In genomic region chr15:83582931-83583330, GRCm38 (mm10) we compare ENCODE assay signal across 20 mouse cellular contexts. TPM values are rescaled to one million over a fixed set of nuclear protein-coding genes. Genes with fewer than 3 reads are reported as not detected.
DNase-seq lines count a peak whose midpoint lies in the region; ATAC-seq and TF ChIP-seq lines count a peak whose summit lies in the region.
"Had no signal": no experiment of that assay in that cellular context is flagged by ENCODE, and none has a peak within 500 bp of the region (broad histone marks: within the 10 kb centered on the region; RNA-seq: fewer than 3 reads in every experiment).

No protein-coding gene starts in this region.

- no peak for TF ChIP-seq CTCF in gastrocnemius, adult 2 months (IDR thresholded peaks at IDR 0.05)

- WGBS in liver, embryonic 13.5 days (ENCODE audit: insufficient replicate concordance): 86% methylated on average over 4 of the region's 4 CpGs
- WGBS in liver, embryonic 11.5 days: 84% methylated on average over 4 of the region's 4 CpGs
- WGBS in limb, embryonic 14.5 days: 71% methylated on average over 4 of the region's 4 CpGs
- WGBS in liver, embryonic 16.5 days (ENCODE audit: insufficient replicate concordance): 80% methylated on average over 4 of the region's 4 CpGs

- DNase-seq in gastrocnemius, adult 2 months: peak; percentile 66
- DNase-seq in gastrocnemius, adult 8-10 months (ENCODE audit: low spot score in 2 of 2): no peak
- DNase-seq in liver, embryonic 13.5 days: no peak
- no peak for DNase-seq in liver, embryonic 11.5 days (ENCODE audit: low spot score)
- DNase-seq in limb, embryonic 14.5 days (ENCODE audit: low spot score): peak; percentile 29
- DNase-seq in layer of hippocampus, postnatal 14 days (ENCODE audit: low spot score in 2 of 2): no peak
- no peak for DNase-seq in heart, adult 18-20 months
- DNase-seq: cerebellum, adult 11 months; cerebellum, adult 2 months; cerebellum, adult 9-11 months; forebrain, postnatal 0 days had no signal

- H3K4me2 ChIP-seq in liver, embryonic 13.5 days: no peak overlapping the region
- no peak overlapping the region for H3K4me2 ChIP-seq in liver, embryonic 11.5 days
- no peak overlapping the region for H3K4me2 ChIP-seq in limb, embryonic 14.5 days (replicated peaks; ENCODE audit: low read depth, low read length, severe bottlenecking)
- H3K4me2 ChIP-seq in liver, embryonic 16.5 days (ENCODE audit: low read depth, low read length): no peak overlapping the region
- H3K4me2 ChIP-seq: embryonic facial prominence, embryonic 15.5 days; heart, embryonic 13.5 days; hindbrain, embryonic 14.5 days had no signal

- H3K27ac ChIP-seq in gastrocnemius, adult 2 months: peak overlapping the region; percentile 79
- peak overlapping the region; percentile 78 for H3K27ac ChIP-seq in liver, embryonic 13.5 days
- no peak overlapping the region for H3K27ac ChIP-seq in liver, embryonic 11.5 days (ENCODE audit: low read depth, low read length)
- H3K27ac ChIP-seq in limb, embryonic 14.5 days (replicated peaks; ENCODE audit: low read depth, low read length): no peak overlapping the region
- peak overlapping the region; percentile 68; the same call in 1 of the 2 replicates for H3K27ac ChIP-seq in liver, embryonic 16.5 days (ENCODE audit: low read length)
- H3K27ac ChIP-seq: embryonic facial prominence, embryonic 15.5 days; heart, adult 2 months; heart, embryonic 10.5 days; heart, embryonic 13.5 days; hindbrain, embryonic 14.5 days; hindbrain, postnatal 0 days had no signal

- TF ChIP-seq POLR2A in limb, embryonic 14.5 days (IDR thresholded peaks at IDR 0.05; ENCODE audit: borderline replicate concordance, extremely low read depth, insufficient read depth, insufficient read length): no peak

- no peak for ATAC-seq in liver, embryonic 13.5 days (ENCODE audit: low read depth)
- no peak for ATAC-seq in liver, embryonic 11.5 days (replicated peaks; ENCODE audit: low FRiP score)
- ATAC-seq in limb, embryonic 14.5 days (ENCODE audit: low FRiP score, low read depth): peak; percentile 27; the same call in 1 of the 2 replicates
- ATAC-seq in liver, embryonic 16.5 days (ENCODE audit: low read depth): no peak
- ATAC-seq: CD4-positive, CD25-positive, alpha-beta regulatory T cell, adult 4 months; forebrain, embryonic 14.5 days; forebrain, postnatal 0 days; hindbrain, postnatal 0 days had no signal

- intact Hi-C loops in gastrocnemius, adult 2 months (cut with DNase I): no loop called here

- peaks cover 26% of the 10 kb centered on the region for H3K4me1 ChIP-seq in liver, embryonic 13.5 days (replicated peaks)
- H3K4me1 ChIP-seq in liver, embryonic 11.5 days (replicated peaks; ENCODE audit: control insufficient read depth, insufficient read depth, low read length): peaks cover 12% of the 10 kb centered on the region
- H3K4me1 ChIP-seq in limb, embryonic 14.5 days (ENCODE audit: control insufficient read depth, insufficient read depth, low read length): no peaks in the 10 kb centered on the region
- H3K4me1 ChIP-seq in liver, embryonic 16.5 days (ENCODE audit: control insufficient read depth, low read depth, low read length): peaks cover 14% of the 10 kb centered on the region
- H3K4me1 ChIP-seq: heart, embryonic 10.5 days had no signal

- H3K4me3 ChIP-seq in gastrocnemius, adult 2 months: no peak overlapping the region
- H3K4me3 ChIP-seq in liver, embryonic 13.5 days (replicated peaks): no peak overlapping the region
- no peak overlapping the region for H3K4me3 ChIP-seq in liver, embryonic 11.5 days (ENCODE audit: low read depth, low read length)
- no peak overlapping the region for H3K4me3 ChIP-seq in limb, embryonic 14.5 days (replicated peaks; ENCODE audit: low read length)
- H3K4me3 ChIP-seq in liver, embryonic 16.5 days (ENCODE audit: low read depth, low read length): no peak overlapping the region
- H3K4me3 ChIP-seq: embryonic facial prominence, embryonic 15.5 days; heart, adult 2 months; heart, embryonic 10.5 days; heart, embryonic 13.5 days had no signal

- H3K9ac ChIP-seq in liver, embryonic 13.5 days: 0 out of 2 replicates have a peak overlapping the region, but pooled peaks have one; percentile 61
- H3K9ac ChIP-seq in liver, embryonic 11.5 days (ENCODE audit: low read depth, low read length): no peak overlapping the region
- H3K9ac ChIP-seq in limb, embryonic 14.5 days (ENCODE audit: low read depth, low read length, severe bottlenecking): no peak overlapping the region
- H3K9ac ChIP-seq in liver, embryonic 16.5 days (ENCODE audit: low read depth, low read length): no peak overlapping the region
- H3K9ac ChIP-seq: embryonic facial prominence, embryonic 15.5 days; forebrain, postnatal 0 days; hindbrain, embryonic 14.5 days had no signal

- peaks cover 13% of the 10 kb centered on the region for H3K9me3 ChIP-seq in liver, embryonic 13.5 days (replicated peaks)
- peaks cover 10% of the 10 kb centered on the region for H3K9me3 ChIP-seq in liver, embryonic 11.5 days (ENCODE audit: control insufficient read depth, low read length)
- peaks cover 6% of the 10 kb centered on the region; the same call in 1 of the 2 replicates for H3K9me3 ChIP-seq in limb, embryonic 14.5 days (ENCODE audit: control insufficient read depth, low read length)
- peaks cover 8% of the 10 kb centered on the region for H3K9me3 ChIP-seq in liver, embryonic 16.5 days (replicated peaks; ENCODE audit: control insufficient read depth, low read length)
- H3K9me3 ChIP-seq: embryonic facial prominence, embryonic 15.5 days had no signal

- peaks cover 100% of the 10 kb centered on the region for H3K36me3 ChIP-seq in liver, embryonic 13.5 days
- H3K36me3 ChIP-seq in liver, embryonic 11.5 days (ENCODE audit: control insufficient read depth, insufficient read depth, low read length): peaks cover 78% of the 10 kb centered on the region
- H3K36me3 ChIP-seq in limb, embryonic 14.5 days (ENCODE audit: control insufficient read depth, insufficient read depth, low read length): peaks cover 85% of the 10 kb centered on the region
- peaks cover 74% of the 10 kb centered on the region for H3K36me3 ChIP-seq in liver, embryonic 16.5 days (ENCODE audit: control insufficient read depth, insufficient read depth)

- H3K27me3 ChIP-seq in liver, embryonic 13.5 days: no peaks in the 10 kb centered on the region
- H3K27me3 ChIP-seq in liver, embryonic 11.5 days (replicated peaks; ENCODE audit: control insufficient read depth, insufficient read depth, low read length): no peaks in the 10 kb centered on the region
- no peaks in the 10 kb centered on the region for H3K27me3 ChIP-seq in limb, embryonic 14.5 days (ENCODE audit: control insufficient read depth, insufficient read depth, low read length)
- H3K27me3 ChIP-seq in liver, embryonic 16.5 days (ENCODE audit: control insufficient read depth, insufficient read depth, low read depth, low read length): no peaks in the 10 kb centered on the region
- H3K27me3 ChIP-seq: embryonic facial prominence, embryonic 15.5 days; heart, embryonic 13.5 days had no signal

RNA-seq across cellular contexts. Expression of gene Ttll12, which starts 12.0 kb away (rescaled TPM):
- 1 to 10 TPM; 3.4 to 4.9 TPM for total RNA-seq in gastrocnemius, adult 2 months (2021)
- 1 to 10 TPM; 3.4 to 5.0 (median 4.2) TPM for total RNA-seq in gastrocnemius, adult 8-10 months (2022)
- 47.2 and 53.2 TPM in 2 replicates for polyA plus RNA-seq in liver, embryonic 13.5 days (2015; fragmentation: Nextera tagmentation; extraction: Ambion mirVana)
- 81.4 and 87.1 TPM in 2 replicates for polyA plus RNA-seq in liver, embryonic 11.5 days (2014; fragmentation: Nextera tagmentation; extraction: Ambion mirVana)
- polyA plus RNA-seq in limb, embryonic 14.5 days (2012; rRNA removed): 35.1 and 46.2 TPM in 2 replicates
- 35.6 and 37.8 TPM in 2 replicates for polyA plus RNA-seq in limb, embryonic 14.5 days (2014; fragmentation: Nextera tagmentation; extraction: Ambion mirVana)
- 31.8 and 33.2 TPM in 2 replicates for polyA plus RNA-seq in liver, embryonic 16.5 days (2015; fragmentation: Nextera tagmentation; extraction: Ambion mirVana)
- 10 to 100 TPM; 15.1 TPM for total RNA-seq in layer of hippocampus, postnatal 14 days (2021)
- 1 to 10 TPM; 6.0 TPM for total RNA-seq in heart, adult 18-20 months (2021)

RNA-seq across cellular contexts. Expression of gene Mcat, which starts 19.3 kb away (rescaled TPM):
- 10 to 100 TPM; 18.6 to 23.8 TPM for total RNA-seq in gastrocnemius, adult 2 months (2021)
- total RNA-seq in gastrocnemius, adult 8-10 months (2022): 10 to 100 TPM; 21.9 to 25.0 (median 23.2) TPM
- 18.1 and 21.0 TPM in 2 replicates for polyA plus RNA-seq in liver, embryonic 13.5 days (2015; fragmentation: Nextera tagmentation; extraction: Ambion mirVana)
- polyA plus RNA-seq in liver, embryonic 11.5 days (2014; fragmentation: Nextera tagmentation; extraction: Ambion mirVana): 38.6 and 39.3 TPM in 2 replicates
- 32.9 and 41.2 TPM in 2 replicates for polyA plus RNA-seq in limb, embryonic 14.5 days (2012; rRNA removed)
- polyA plus RNA-seq in limb, embryonic 14.5 days (2014; fragmentation: Nextera tagmentation; extraction: Ambion mirVana): 42.7 and 43.2 TPM in 2 replicates
- polyA plus RNA-seq in liver, embryonic 16.5 days (2015; fragmentation: Nextera tagmentation; extraction: Ambion mirVana): 12.0 and 13.1 TPM in 2 replicates
- total RNA-seq in layer of hippocampus, postnatal 14 days (2021): 10 to 100 TPM; 29.3 to 30.5 TPM
- total RNA-seq in heart, adult 18-20 months (2021): 10 to 100 TPM; 45.0 to 47.3 TPM

RNA-seq across cellular contexts. Expression of gene Tspo, which starts 19.5 kb away (rescaled TPM):
- 10 to 100 TPM; 22.2 to 22.7 TPM for total RNA-seq in gastrocnemius, adult 2 months (2021)
- 10 to 100 TPM; 25.3 to 34.8 (median 30.5) TPM for total RNA-seq in gastrocnemius, adult 8-10 months (2022)
- polyA plus RNA-seq in liver, embryonic 13.5 days (2015; fragmentation: Nextera tagmentation; extraction: Ambion mirVana): 186 and 227 TPM in 2 replicates
- polyA plus RNA-seq in liver, embryonic 11.5 days (2014; fragmentation: Nextera tagmentation; extraction: Ambion mirVana): 144 and 150 TPM in 2 replicates
- polyA plus RNA-seq in limb, embryonic 14.5 days (2012; rRNA removed): 29.4 and 41.6 TPM in 2 replicates
- polyA plus RNA-seq in limb, embryonic 14.5 days (2014; fragmentation: Nextera tagmentation; extraction: Ambion mirVana): 54.4 and 57.7 TPM in 2 replicates
- 179 and 184 TPM in 2 replicates for polyA plus RNA-seq in liver, embryonic 16.5 days (2015; fragmentation: Nextera tagmentation; extraction: Ambion mirVana)
- 1 to 10 TPM; 2.2 to 4.0 TPM for total RNA-seq in layer of hippocampus, postnatal 14 days (2021)
- 10 to 100 TPM; 66.2 to 75.9 TPM for total RNA-seq in heart, adult 18-20 months (2021)

RNA-seq across cellular contexts. Expression of gene Bik, which starts 56.3 kb away (rescaled TPM):
- 1 to 10 TPM in 1 of 2 experiments, under 1 TPM in 1; 0.50 to 1.2 TPM for total RNA-seq in gastrocnemius, adult 2 months (2021)
- total RNA-seq in gastrocnemius, adult 8-10 months (2022): 1 to 10 TPM; 1.1 to 2.5 (median 2.1) TPM
- 1.1 and 1.5 TPM in 2 replicates for polyA plus RNA-seq in liver, embryonic 13.5 days (2015; fragmentation: Nextera tagmentation; extraction: Ambion mirVana)
- 4.0 and 5.6 TPM in 2 replicates for polyA plus RNA-seq in liver, embryonic 11.5 days (2014; fragmentation: Nextera tagmentation; extraction: Ambion mirVana)
- polyA plus RNA-seq in limb, embryonic 14.5 days (2012; rRNA removed): 4.2 and 5.7 TPM in 2 replicates
- 5.0 and 5.4 TPM in 2 replicates for polyA plus RNA-seq in limb, embryonic 14.5 days (2014; fragmentation: Nextera tagmentation; extraction: Ambion mirVana)
- polyA plus RNA-seq in liver, embryonic 16.5 days (2015; fragmentation: Nextera tagmentation; extraction: Ambion mirVana): 1.8 TPM in 2 replicates
- total RNA-seq in layer of hippocampus, postnatal 14 days (2021): under 1 TPM in 1 of 2 experiments, not detected in 1; 0.37 TPM
- total RNA-seq in heart, adult 18-20 months (2021): 1 to 10 TPM; 5.7 to 6.5 TPM
- total RNA-seq: forebrain, postnatal 0 days had no signal

Comparison
In these comparisons a context has a peak if more than half of its experiments do, and no peak if none do; other contexts are left out.
1. DNase-seq: peak in gastrocnemius, adult 2 months (single experiment) and limb, embryonic 14.5 days (single experiment); none in gastrocnemius, adult 8-10 months (0 of 2), liver, embryonic 13.5 days (single experiment), liver, embryonic 11.5 days (single experiment), layer of hippocampus, postnatal 14 days (0 of 2) and heart, adult 18-20 months (0 of 2).
2. H3K27ac ChIP-seq: peak in gastrocnemius, adult 2 months (single experiment), liver, embryonic 13.5 days (single experiment) and liver, embryonic 16.5 days (single experiment); none in liver, embryonic 11.5 days (single experiment) and limb, embryonic 14.5 days (single experiment).
3. RNA of gene Tspo, which starts 19.5 kb away (total RNA-seq): 66.2 to 75.9 TPM in heart, adult 18-20 months, 25.3 to 34.8 TPM in gastrocnemius, adult 8-10 months and 22.2 to 22.7 TPM in gastrocnemius, adult 2 months; 2.2 to 4.0 TPM in layer of hippocampus, postnatal 14 days; every median in the first group is over 4 times any median in the second.